Mouse (Mus musculus): Measurements from ENCODE around the gene Hmga2.

- TF ChIP-seq POLR2A (IDR thresholded peaks at IDR 0.05; ENCODE audit: insufficient read depth, low read length) (no peak), CTCF (IDR thresholded peaks at IDR 0.05; ENCODE audit: low read depth, low read length) (no peak), EP300 (IDR thresholded peaks at IDR 0.05; ENCODE audit: insufficient read depth, low read depth, low read length) (no peak)
Measured at GRCm38 (mm10) chr10:120395550-120395949, 80.7 kb downstream of the Hmga2 start.

All from ES-Bruce4 (cell line).